Mouse (Mus musculus) T-cell, adult 2 months (primary cell): ENCODE measurements around the gene Opcml.

Experiments
- DNase-seq: peaks from one replicate; pipeline ENCODE4 v3.0.0; 2022; ENCODE audit warnings: low spot score

Opcml gene

DNA sequence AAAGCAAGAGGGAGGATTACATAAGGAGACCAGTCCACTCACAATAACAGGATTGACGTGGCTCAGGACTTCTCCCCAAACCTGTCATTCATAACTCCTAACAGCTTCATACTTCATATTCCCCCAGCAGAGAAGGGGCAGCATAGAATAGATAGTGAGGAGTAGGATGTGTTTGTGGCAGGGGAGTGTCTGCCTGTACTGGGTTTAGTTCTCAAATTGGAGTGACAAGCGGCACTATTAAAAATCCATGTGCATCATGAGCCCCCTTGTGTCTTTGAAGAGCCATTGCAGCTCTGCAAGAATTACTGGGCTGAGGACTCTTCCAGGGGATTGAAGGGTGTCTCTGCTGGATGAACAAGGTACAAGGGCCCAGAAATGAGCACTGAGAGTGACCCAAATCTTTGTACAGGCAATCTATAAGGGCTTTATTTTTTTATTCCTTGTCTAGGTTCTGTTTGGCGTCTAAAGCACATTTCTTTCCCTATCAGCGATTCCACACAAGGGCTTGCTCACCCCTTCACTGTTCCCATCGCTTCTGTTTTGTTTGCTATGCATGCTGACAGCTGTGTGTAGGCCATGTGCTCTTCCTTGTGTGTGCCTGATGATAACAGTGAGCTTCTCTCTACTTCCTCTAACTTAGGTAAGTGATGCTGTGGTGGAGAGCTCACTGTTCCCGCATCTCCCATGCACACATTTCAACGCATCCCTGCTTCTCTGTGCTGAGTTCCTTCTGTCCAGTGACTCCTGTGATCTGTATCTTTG, 457.3 kb downstream of the Opcml start:
- no peak for DNase-seq

DNA sequence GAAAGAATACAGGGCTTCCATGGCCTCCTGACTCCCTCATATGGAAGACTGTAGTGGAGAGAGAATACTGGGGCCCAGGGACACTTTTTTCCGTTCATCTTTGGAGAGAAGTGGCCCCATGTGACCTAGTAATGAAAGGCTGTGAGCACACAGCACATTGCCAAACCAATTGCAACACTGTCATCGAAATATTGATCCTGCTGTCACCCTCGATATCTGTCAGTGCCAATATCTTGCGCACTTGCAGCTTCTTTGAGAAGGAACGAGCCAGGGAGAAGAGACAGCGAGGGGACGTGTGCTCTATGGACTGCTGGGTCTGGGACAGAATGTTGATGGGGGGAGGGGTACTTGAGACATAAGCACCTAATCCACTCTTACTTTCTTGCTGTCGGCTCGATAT, 460.8 kb downstream of the Opcml start:
- DNase-seq: no peak

DNA sequence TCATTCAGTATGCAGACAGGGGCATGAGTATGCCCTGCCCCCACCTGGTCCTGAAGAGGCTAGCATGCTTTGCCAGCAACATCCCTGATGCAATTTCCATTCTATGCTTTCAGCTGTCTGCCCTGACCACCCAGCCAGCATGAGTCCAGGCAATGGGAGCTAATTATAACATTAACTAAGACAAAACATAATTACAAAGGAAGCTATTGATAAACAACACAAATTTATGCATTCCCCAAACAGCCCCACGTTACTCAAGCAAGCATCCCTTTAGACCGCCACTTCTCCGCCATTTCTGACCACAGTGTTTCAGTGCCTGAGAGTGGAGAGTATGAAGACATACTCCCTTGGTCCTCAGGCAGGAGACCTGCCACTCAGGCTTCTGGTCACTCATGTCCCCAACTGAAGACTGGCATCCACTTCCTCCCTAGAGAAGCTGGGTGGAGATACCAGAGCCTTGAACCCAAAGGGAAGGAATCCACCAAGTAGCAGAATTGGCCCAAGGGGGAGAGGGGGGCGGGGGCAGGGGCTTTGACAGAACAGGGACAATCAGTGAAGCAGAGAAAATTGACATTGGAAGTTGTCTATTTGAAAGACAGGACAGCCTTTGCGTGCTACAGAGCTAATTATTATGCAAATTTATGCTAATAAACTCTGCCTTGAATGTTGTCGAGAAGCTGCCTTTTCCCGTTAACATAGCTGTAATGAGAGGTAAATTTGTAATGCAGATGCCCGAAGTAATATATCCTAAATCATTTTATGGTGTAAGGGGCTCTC, 464.7 kb downstream of the Opcml start:
- DNase-seq: no peak

DNA sequence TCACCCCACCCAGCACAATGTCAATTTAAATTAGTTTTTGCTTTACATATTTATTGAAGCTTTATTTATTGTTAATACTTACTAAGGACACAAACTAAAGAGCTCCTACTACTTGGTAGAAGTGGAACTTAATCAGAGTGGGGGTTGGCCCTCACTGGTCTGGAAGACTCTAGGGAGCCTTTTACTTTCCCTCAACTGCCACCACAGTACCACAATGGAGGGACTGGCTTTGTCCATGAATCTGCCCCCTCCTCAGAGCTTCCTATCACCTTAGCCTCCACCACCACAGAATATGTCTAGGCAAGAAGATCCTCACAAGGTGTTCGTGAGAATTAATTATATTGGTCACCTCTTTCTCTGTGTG, 465.3 kb downstream of the Opcml start:
- DNase-seq: no peak

DNA sequence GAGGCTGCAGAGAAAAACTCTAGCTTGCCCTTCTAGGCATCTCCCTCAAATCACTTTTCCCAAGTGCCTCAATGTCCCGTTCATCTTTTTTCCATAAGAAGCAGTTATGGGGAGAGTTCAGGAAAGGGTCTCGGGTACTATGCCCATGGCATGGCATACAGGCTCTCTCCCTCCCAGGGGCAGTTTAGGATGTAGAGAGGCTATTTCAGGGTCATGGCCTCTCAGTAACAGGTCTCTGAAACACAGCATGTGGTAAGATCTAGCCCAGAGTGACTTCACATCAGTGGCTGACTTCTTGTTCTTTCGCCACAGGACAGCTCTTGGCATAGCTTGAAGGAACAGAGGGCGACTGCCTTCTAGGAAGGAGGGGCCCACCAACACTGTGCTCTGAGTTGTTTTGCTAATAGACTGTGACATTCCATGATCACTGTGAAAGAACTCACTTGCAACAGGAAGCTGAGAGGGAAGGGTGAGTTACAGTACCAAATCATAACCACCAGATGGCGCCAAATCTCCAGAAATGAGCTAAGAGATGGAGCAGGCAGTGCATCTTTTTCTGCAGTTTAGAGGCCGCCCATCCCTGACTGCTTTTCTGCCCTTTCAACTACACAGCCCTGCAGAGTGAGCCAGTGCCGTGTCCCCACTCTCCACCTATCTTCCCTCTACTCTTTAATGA, 470.6 kb downstream of the Opcml start:
- DNase-seq: no peak

DNA sequence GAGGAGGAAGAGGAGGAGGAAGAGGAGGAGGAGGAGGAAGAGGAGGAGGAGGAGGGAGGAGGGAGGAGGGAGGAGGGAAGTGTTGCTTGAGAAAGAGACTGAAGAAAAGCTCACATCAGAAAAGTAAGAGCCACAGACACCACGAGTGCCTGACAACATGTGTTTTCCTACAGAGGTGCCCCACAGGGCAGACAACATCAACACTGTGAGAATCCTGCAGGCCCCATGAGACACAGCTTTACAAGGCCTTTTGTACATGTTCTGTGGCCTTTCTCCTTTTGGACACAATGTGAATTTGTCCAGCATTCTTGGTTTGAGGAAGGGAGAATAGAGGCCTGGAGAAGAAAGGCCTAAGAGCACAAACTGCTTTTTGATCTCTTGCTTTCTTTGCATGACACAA, 471.4 kb downstream of the Opcml start:
- DNase-seq: no peak

DNA sequence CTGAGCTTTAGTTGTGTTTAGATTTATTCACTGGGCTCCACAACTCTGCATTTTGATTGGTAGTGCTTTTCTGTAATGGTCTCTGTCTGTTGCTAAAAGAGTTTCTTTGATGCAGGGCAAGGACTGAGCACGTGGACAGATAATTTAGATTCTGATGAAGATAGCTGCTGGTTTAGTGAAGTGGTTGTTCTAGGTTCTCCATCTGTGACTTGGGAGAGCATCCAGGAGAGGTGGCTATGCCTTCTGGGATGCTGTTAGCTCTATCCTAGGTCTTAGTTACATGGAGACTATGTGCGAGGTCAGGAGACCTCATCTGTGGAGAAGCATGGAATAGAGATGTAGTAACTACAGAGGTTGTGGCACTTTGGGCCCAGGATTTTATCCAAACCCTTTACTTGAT, 472.3 kb downstream of the Opcml start:
- no peak for DNase-seq

DNA sequence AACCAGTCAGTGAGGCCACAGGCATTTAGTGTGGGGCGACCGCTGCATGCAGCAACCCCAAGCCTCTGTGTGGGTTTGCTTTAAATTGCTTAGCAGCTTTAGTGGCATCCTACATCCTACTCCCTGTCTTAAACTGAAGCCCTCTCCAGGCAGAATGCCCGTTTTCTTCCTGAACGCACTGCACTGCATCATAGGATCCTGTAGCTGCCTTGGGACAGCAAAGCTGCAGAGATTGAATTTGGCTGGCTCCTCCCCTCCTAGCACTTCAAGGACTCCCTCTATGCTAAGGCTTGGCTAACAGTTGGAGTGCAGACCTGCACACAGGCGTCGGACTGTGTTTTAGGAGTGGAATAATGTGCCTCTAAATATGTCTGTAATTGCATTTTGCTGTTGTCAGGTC, 474.2 kb downstream of the Opcml start:
- DNase-seq: no peak

DNA sequence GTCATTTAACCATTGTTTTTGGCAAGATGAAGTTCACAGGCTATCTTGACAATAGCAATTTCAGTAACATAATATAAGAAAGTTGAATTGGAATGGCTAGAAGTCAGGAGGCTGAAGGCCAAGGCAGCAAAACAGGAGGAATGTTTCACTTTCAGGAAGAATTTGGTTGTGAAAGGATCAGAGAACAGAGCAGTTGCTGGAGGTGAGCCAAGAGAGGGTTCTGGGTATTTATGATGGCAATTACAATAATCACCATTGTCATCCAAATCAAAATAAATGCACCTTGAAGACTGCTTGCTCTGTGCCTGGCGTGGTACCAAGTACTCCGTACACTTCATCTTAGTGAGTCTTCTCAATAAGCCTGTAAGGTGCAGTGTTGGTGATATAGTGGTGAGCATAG, 483.2 kb downstream of the Opcml start:
- no peak for DNase-seq

DNA sequence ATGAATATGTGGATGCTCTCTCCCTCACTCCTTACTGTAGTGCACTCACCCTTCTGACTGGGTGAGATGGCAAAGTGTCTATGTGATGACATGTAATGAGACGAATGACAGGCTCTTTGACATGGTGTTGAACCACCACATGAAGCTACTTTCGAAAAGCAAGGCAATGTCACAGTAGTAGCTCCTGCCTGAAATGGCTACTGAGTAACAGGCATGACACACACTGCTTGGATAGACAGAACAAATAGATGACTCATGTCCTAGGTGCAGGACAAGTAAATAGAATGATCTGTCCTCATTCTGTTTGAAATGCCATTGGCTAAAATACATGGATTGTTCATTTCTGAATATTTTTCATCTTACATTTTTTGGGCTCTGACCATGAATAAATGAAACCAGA, 488.0 kb downstream of the Opcml start:
- no peak for DNase-seq

DNA sequence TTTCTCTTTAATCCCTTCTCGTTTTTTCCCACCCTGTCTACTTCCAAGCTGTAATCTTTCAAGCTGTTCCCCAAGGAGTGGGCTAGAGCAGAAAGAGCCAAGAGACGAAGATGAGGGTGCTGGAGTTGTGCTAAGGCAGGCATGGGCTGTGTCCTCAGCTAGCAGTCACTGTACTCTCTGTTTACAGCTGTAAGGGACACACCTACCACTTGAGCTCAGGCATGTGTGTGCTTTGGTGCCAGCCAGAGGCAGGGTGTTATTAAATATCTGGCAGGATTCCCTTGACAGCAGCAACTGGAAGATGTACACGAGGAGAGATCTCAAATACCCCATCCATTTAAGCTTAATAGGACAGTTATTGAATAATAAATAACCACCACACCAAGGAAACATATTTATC, 490.4 kb downstream of the Opcml start:
- no peak for DNase-seq

DNA sequence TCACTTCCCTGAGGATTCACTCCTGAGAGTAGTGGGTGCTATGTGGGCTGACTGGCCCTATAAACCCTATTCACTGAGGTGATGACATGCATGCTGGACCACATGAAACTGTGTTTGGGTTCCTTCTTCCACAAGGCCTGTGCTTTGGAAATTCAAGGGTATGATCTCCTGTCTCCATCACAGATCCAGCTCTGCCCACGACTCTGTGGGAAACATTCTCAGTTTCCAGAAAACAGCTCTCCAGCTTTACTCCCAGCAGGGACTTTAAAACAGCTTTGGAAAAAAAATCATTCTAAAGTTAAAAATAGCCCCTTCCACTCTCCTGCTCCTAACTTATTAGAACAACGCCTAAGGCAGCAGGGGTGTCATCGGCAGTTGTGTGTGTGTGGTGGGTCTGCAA, 491.0 kb downstream of the Opcml start:
- no peak for DNase-seq

DNA sequence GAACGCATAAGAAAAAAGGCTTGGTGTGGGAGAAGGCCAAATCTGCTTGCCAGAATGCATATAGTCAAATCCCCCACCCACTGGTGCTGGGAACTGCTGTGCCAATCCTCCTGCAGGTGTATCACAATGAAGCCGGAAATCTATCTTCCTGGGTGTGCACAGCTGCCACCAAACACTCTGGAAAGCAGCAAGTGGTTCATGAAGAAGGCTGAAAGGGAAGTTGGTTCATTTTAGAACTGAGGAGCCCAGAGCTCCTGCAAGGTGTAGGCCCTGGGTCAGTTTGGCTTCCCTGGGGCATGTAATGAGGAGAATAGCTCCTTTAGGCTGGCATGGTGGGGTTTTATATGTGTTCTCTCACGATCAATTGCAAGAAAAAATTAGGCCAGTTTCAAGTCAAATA, 494.4 kb downstream of the Opcml start:
- no peak for DNase-seq

DNA sequence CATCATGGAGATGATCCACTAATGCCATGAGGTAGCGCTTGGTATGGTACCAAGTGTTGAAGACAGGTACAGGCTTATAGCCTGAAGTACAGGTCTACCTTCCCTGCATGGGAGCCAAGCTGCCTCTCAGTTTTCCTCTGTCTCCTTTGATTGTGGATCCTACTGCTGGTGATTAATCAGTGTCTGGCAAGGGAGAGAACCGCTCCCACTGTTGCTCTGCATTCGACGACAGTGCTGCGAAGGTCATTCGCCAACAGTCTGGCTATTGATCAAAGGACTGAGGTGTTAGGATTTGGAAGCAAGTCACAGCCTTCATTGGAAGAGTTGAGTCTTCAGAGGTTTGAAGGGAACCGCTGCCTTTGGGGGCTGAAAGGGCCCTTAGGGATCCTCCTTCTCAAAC, 495.8 kb downstream of the Opcml start:
- no peak for DNase-seq

DNA sequence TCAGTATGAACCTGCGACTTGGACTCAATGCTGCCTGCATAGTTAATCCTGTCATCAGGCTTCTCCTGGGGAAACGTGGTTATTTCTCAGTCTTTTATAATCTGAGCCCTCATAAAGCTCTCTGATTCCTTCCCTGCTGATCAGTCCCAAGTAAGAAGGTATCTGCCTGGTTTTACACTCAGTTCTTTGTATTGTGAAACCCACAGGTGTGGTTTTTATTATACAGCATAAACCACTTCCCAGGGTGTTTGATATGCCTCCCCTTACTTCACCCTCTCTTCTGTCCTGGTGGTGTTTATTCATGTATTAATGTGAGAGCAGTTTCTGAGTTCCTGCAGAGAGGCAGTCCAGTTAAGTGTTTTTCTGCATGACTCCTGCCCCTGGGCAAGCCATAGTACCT, 496.9 kb downstream of the Opcml start:
- no peak for DNase-seq

DNA sequence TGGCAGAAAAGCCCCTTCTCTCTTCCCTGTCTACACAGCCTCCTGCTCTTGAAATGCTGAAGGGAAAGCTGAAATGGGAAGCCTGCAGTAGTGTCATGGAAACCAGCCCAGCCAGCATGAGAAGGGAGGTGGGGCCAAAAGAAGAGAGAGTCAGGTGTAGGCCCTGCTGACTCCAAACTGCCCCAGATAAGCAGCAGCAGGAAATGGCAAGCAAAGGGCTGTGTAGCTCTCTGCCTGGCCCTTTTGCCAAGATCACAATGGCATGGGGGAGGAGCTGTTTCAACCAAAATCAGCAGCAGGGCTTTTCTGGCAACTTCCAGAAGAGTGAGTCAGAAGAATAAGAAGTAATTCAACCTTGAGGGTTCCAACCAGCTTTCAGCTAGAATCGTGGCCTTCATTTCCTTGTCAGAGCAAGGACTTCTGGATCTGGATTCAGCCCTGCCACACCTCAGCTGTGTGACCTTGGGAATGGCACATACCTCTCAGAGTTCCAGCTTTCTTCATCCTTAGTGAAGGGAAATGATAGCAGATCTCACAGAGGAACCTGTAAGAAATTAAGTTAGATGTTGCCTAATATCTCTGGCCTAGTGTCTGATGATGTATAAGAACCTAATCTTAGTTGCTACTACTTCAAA, 499.2 kb downstream of the Opcml start:
- no peak for DNase-seq

DNA sequence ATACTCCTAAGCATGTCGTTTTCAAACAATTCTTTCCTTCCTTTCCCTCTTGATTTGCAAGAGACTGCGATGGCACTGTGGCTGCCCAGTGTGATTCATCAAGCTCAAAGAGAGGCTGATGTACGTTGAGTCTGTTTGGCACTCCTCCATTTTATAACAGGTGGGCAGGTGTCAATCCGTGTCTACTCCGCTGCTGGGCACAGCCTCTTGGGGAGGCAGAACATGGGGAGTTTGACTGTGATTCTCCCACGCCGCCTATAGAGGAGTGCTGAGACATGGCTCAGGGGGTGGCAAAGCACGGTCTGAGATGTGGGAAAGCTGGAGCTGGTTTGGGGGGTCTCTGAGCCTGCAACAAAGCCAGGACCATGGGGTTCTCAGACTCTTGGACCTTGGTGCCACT, 513.1 kb downstream of the Opcml start:
- DNase-seq: no peak

DNA sequence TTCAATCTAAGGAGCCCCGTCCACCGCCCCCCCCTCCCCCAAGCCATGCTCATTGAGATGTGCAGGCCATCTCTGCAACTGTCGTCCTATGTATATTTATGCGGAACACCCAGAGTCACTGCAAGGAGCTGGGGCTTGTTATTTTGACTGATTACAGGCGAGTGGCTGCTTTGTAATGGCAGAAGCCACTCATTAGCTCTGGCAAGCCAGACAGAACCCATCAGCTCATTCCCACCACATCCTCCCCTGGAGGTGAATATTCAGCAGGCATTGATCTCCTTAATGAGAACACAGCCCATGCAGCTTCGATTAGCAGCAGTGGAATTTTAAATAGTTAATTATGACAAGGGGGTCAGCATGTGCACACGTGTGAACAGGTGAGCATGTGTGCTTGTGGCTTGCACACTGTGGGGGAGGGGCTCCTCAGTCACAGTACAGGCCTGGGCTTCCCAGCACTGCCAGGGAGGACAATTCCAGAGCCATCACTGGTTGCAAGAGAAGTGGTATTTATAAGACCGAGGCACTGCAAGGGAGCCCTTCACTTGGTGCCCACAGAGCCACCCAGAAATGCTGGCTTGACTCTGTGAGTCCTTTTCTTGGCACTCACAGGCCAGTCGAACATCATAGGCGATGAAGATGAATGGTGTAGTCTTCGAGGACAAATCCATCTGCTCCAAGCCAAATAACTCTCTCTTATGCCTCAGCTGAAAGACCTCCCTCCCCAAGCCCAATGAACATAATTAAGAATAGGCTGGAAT, 516.0 kb downstream of the Opcml start:
- DNase-seq: no peak

DNA sequence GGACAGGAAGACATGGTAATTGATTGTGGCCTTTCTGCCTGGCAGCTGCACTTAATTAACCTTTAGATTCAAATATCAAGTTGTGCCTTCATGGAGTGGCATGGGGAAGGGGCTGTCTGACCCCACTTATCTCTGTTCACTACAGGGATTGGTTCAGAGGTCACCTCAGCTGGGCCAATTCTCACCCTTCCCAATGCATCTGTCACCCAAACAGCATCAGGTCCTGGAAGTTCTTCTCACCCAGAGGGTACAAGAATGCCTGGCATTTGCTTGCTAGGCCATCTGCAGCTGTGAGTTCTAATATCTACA, 516.5 kb downstream of the Opcml start:
- no peak for DNase-seq

DNA sequence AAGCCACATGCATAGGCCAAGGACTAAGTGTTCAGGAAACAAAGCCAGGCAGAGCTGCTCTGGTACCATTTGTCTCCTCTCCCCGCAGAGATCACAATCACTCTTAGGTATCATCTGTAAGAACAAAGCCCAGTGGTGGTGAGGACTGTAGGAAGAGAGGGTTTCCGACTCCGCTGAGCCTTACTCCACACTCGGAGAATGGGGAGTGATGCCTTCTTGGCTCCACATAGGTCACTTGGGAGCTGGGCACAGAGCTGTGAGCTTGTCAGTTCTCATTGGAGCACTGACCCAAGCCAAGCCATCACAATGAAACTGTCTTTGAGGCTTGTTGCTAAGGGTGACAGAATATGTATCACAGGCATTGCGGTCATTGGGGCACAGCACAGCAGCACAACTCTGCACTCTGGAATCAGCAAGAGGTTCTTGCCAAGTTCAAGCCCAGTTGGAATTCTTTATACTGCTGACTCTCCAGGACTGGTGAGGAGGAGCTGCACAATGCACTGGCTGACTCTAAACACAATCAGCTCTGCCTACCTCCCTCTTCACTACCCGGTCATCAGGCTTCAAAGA, 517.0 kb downstream of the Opcml start:
- no peak for DNase-seq

DNA sequence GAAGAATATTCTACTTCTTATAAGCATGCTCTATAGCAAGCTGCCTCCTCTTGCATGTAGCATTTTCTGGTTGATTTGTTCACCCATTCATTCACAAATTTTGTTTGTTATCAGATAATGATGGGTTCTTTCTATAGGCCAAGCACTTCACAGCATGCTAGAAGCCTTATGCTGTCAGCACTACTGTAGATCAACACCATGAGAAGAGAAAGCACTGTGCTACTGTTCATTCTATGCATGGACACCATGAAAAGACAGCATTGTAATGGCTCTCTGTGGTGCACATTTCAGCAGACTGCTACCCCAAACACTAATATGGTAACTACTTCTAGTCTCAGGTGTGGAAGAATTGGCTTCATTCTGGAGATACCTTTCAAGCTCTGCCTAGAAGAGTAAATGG, 527.3 kb downstream of the Opcml start:
- no peak for DNase-seq
